Mouse (Mus musculus) heart, embryonic 16.5 days (tissue): ENCODE results near the gene Scd1. TPM values are rescaled to one million over a fixed set of nuclear protein-coding genes. Genes with fewer than 3 reads are reported as not detected.

ENCODE experiments used
- ATAC-seq: fragments of 200-750 bp; cut with Nextera tagmentation; replicated peaks from 2 replicates; pipeline ENCODE4 v1.8.0; 2017; ENCODE audit warnings: moderate number of reproducible peaks; ENCODE audit not compliant: insufficient read depth, low FRiP score; ENCODE audit errors: extremely low read depth
- H3K27ac ChIP-seq: fragments of 300-500 bp; sonication (generic); 2 replicates; pipeline ENCODE4 v1.5.1; 2014; ENCODE audit warnings: mild to moderate bottlenecking, low read length, control low read depth, moderate library complexity
- H3K27me3 ChIP-seq: fragments of 300-500 bp; sonication (generic); 2 replicates; pipeline ENCODE4 v1.6.1; 2014; ENCODE audit warnings: low read length, mixed read lengths; ENCODE audit not compliant: control insufficient read depth, insufficient read depth
- H3K36me3 ChIP-seq: fragments of 300-500 bp; sonication (generic); 2 replicates; pipeline ENCODE4 v1.6.1; 2014; ENCODE audit not compliant: control insufficient read depth, insufficient read depth
- H3K4me1 ChIP-seq: fragments of 300-500 bp; sonication (generic); 2 replicates; pipeline ENCODE4 v1.6.1; 2014; ENCODE audit warnings: low read length, mixed read lengths; ENCODE audit not compliant: control insufficient read depth, insufficient read depth
- H3K4me2 ChIP-seq: fragments of 300-500 bp; sonication (generic); 2 replicates; pipeline ENCODE4 v1.6.1; 2014; ENCODE audit warnings: low read depth, mild to moderate bottlenecking, control low read depth, low read length
- H3K4me3 ChIP-seq: fragments of 300-500 bp; sonication (generic); 2 replicates; pipeline ENCODE4 v1.5.1; 2014; ENCODE audit warnings: mild to moderate bottlenecking, control low read depth, low read length
- H3K9ac ChIP-seq: fragments of 300-500 bp; sonication (generic); 2 replicates; pipeline ENCODE4 v1.6.1; 2014; ENCODE audit warnings: low read length, control low read depth
- H3K9me3 ChIP-seq: fragments of 300-500 bp; sonication (generic); replicated peaks from 2 replicates; pipeline ENCODE4 v1.6.1; 2016; ENCODE audit warnings: low read length; ENCODE audit not compliant: control insufficient read depth
- WGBS: fragments of 180-500 bp; shearing (Covaris S2); extraction: QIAGEN DNeasy Blood & Tissue Kit; methylation state at CpG from one replicate; pipeline ENCODE4 v1.1.7; 2014; 5-methylcytosine and 5-hydroxymethylcytosine counted together
- polyA plus RNA-seq: library from polyadenylated mRNA; unstranded; fragments of >200 nt; fragmentation: Nextera tagmentation; extraction: Ambion mirVana; gene quantifications from 2 replicates; pipeline ENCODE4 v1.2.1, GENCODE M21; 2015

The Scd1 gene
- polyA plus RNA-seq, 1 experiment from 2014 or later, result 1.2 TPM

- 75% methylated on average over 4 of the region's 4 CpGs for WGBS
- Histone ChIP-seq H3K9ac (peak overlapping the region; percentile 32), H3K4me2 (peak overlapping the region; percentile 90), H3K4me3 (peak overlapping the region; percentile 58), H3K36me3 (no peaks in the 10 kb centered on the region), H3K9me3 (no peaks in the 10 kb centered on the region), H3K4me1 (peaks cover 8% of the 10 kb centered on the region), H3K27ac (no peak overlapping the region), H3K27me3 (peaks cover 17% of the 10 kb centered on the region)
- ATAC-seq, result no peak
Observed at GRCm38 (mm10) chr19:44408595-44408994, 916 bp upstream of the Scd1 start.

DNA sequence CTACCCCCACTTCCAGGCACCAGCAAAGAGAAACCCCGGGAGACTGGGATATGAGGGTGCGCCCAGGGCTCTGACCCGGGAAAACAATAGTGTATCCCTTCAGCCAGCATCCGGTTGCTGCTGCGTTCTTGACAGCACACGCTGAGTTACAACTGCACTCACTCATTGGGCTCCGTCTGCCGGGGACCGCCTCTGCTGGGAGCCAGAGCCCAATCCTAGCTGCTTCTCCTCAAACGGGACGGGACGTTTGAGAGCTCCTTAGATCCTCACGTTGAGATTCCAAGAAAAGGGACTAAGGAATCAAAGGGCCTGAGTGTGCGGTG is 505 bp upstream of the Scd1 start:
- peak overlapping the region; percentile 90 for H3K4me2 ChIP-seq
- peak overlapping the region; percentile 58 for H3K4me3 ChIP-seq
- H3K27me3 ChIP-seq, result peaks cover 17% of the 10 kb centered on the region
- ATAC-seq, result peak; percentile 76
- H3K4me1 ChIP-seq, result peaks cover 8% of the 10 kb centered on the region
- H3K36me3 ChIP-seq, result no peaks in the 10 kb centered on the region
- peak overlapping the region; percentile 38; the same call in 1 of the 2 replicates for H3K27ac ChIP-seq
- H3K9me3 ChIP-seq, result no peaks in the 10 kb centered on the region
- peak overlapping the region; percentile 32 for H3K9ac ChIP-seq
- WGBS, result under 1% methylated on average over 14 of the region's 14 CpGs

GRCm38 (mm10) chr19:44403546-44403945 is 4.1 kb downstream of the Scd1 start:
- 70% methylated on average over 6 of the region's 6 CpGs for WGBS

DNA sequence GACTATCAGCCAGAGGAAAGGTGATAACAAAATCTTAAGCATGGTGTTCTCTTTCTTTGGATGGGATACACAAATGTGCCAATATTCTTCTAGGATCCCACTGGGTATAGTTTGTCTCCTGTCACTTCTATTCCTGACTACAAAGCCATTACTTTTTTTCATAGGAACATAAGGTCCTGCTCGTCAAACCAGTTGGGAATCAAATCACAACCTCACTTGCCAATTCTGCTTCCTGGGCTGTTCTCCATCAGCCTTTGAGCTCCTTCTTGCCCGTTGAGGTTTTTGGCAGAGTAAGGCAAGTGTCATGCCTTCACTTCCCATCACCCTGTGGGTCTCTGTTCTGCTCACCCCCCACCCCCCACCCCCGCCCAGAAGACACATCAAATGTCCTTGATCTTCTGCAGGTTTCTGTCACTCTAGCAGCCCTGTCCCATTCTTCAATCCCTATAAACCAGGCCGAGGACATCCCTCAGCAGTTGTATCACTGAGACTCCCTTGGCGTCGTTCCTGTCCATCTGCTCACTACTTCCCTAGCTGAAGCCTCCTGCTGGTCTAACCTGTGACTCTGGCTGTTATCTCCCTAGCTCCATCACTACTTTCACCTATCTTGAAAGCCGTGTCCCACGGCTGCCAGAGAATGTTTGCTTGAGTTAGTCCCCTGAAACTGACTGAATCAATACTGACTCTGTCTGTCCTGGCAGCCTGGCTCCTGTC is 7.0 kb downstream of the Scd1 start:
- Histone ChIP-seq H3K9ac (no peak overlapping the region), H3K4me3 (no peak overlapping the region), H3K9me3 (no peaks in the 10 kb centered on the region), H3K36me3 (no peaks in the 10 kb centered on the region), H3K4me2 (no peak overlapping the region), H3K27ac (no peak overlapping the region), H3K27me3 (peaks cover 2% of the 10 kb centered on the region), H3K4me1 (no peaks in the 10 kb centered on the region)
- 70% methylated on average over 8 of the region's 8 CpGs for WGBS
- no peak for ATAC-seq

More at GRCm38 (mm10) chr19:44403546-44403945, 4.1 kb downstream of the Scd1 start:
- H3K36me3 ChIP-seq, result no peaks in the 10 kb centered on the region
- no peak overlapping the region for H3K4me3 ChIP-seq
- H3K4me1 ChIP-seq, result peaks cover 8% of the 10 kb centered on the region
- no peak overlapping the region for H3K4me2 ChIP-seq
- no peak overlapping the region for H3K9ac ChIP-seq
- no peak overlapping the region for H3K27ac ChIP-seq
- H3K27me3 ChIP-seq, result peaks cover 17% of the 10 kb centered on the region
- no peaks in the 10 kb centered on the region for H3K9me3 ChIP-seq
- no peak for ATAC-seq

GRCm38 (mm10) chr19:44400076-44400475 is 7.6 kb downstream of the Scd1 start:
- Histone ChIP-seq H3K27ac (no peak overlapping the region), H3K4me1 (no peaks in the 10 kb centered on the region), H3K27me3 (no peaks in the 10 kb centered on the region), H3K9me3 (no peaks in the 10 kb centered on the region), H3K36me3 (no peaks in the 10 kb centered on the region), H3K4me2 (no peak overlapping the region), H3K4me3 (no peak overlapping the region), H3K9ac (no peak overlapping the region)
- no peak for ATAC-seq
- 88% methylated on average over 18 of the region's 18 CpGs for WGBS

GRCm38 (mm10) chr19:44396742-44397141 is 10.9 kb downstream of the Scd1 start:
- Histone ChIP-seq H3K9me3 (no peaks in the 10 kb centered on the region), H3K4me3 (no peak overlapping the region), H3K36me3 (no peaks in the 10 kb centered on the region), H3K9ac (no peak overlapping the region), H3K27me3 (no peaks in the 10 kb centered on the region), H3K27ac (no peak overlapping the region), H3K4me2 (no peak overlapping the region), H3K4me1 (no peaks in the 10 kb centered on the region)
- 68% methylated on average over 5 of the region's 5 CpGs for WGBS
- no peak for ATAC-seq

GRCm38 (mm10) chr19:44394972-44395371 is 12.7 kb downstream of the Scd1 start:
- H3K4me1 ChIP-seq, result no peaks in the 10 kb centered on the region
- no peak for ATAC-seq
- WGBS, result 52% methylated on average over 7 of the region's 7 CpGs
- no peaks in the 10 kb centered on the region for H3K27me3 ChIP-seq
- H3K4me2 ChIP-seq, result no peak overlapping the region
- no peak overlapping the region for H3K27ac ChIP-seq
- H3K9me3 ChIP-seq, result no peaks in the 10 kb centered on the region
- no peak overlapping the region for H3K9ac ChIP-seq
- no peak overlapping the region for H3K4me3 ChIP-seq
- H3K36me3 ChIP-seq, result no peaks in the 10 kb centered on the region

GRCm38 (mm10) chr19:44393962-44394422 is 13.7 kb downstream of the Scd1 start:
- Histone ChIP-seq H3K36me3 (no peaks in the 10 kb centered on the region), H3K27me3 (no peaks in the 10 kb centered on the region), H3K4me1 (peaks cover 2% of the 10 kb centered on the region; the same call in 1 of the 2 replicates), H3K4me2 (no peak overlapping the region), H3K9ac (no peak overlapping the region), H3K9me3 (no peaks in the 10 kb centered on the region), H3K4me3 (no peak overlapping the region), H3K27ac (no peak overlapping the region)
- ATAC-seq, result no peak
- WGBS, result 58% methylated on average over 5 of the region's 5 CpGs

- H3K36me3 ChIP-seq, result no peaks in the 10 kb centered on the region
- peaks cover 13% of the 10 kb centered on the region for H3K4me1 ChIP-seq
- no peak for ATAC-seq
- H3K27ac ChIP-seq, result no peak overlapping the region
- H3K27me3 ChIP-seq, result no peaks in the 10 kb centered on the region
- 77% methylated on average over 5 of the region's 5 CpGs for WGBS
- H3K4me3 ChIP-seq, result no peak overlapping the region
- H3K4me2 ChIP-seq, result no peak overlapping the region
- H3K9me3 ChIP-seq, result no peaks in the 10 kb centered on the region
- no peak overlapping the region for H3K9ac ChIP-seq
Observed at GRCm38 (mm10) chr19:44392339-44393009, 15.2 kb downstream of the Scd1 start.
